Mouse (Mus musculus): ENCODE measurements around the gene Pip4k2b. TPM values are rescaled to one million over a fixed set of nuclear protein-coding genes. Genes with fewer than 3 reads are reported as not detected.
"Not testable (repeated sequence)": the region's sequence is repeated elsewhere in the genome, so short reads cannot be mapped to it uniquely, and the experiment has no call there.

Pip4k2b gene
- polyA plus RNA-seq, 1 experiment from 2014 or later = 0.65 TPM

DNA sequence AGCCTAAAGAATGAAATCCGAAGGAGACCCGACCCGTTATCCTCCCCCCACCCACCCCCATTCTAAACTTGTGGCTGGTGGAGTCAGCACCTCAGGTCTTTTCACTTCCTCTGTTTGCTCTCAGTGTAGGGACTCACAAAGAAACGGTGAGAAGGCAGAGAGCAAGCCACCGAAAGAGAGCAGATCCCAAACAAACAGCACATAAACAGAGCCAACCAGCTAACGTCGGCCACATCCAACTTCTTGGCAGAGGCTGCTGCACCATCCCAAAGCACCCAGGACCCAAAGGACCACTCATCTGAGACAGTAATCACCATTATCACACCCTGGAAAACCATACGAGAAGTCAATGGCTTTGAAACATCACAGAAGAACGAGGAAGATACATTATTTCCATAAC, 1.1 kb downstream of the Pip4k2b start:
- H3K4me1 ChIP-seq (ENCODE audit: control insufficient read depth, low read depth, low read length) = peaks cover 27% of the 10 kb centered on the region
- H3K27me3 ChIP-seq (ENCODE audit: control insufficient read depth, insufficient read depth, low read depth, low read length) = no peaks in the 10 kb centered on the region
- peak overlapping the region; percentile 85 for H3K4me3 ChIP-seq (ENCODE audit: low read depth, low read length)
- H3K4me2 ChIP-seq (ENCODE audit: low read depth, low read length) = peak overlapping the region; percentile 98
- H3K9me3 ChIP-seq (replicated peaks; ENCODE audit: control insufficient read depth, low read length) = no peaks in the 10 kb centered on the region
- 5% methylated on average over 9 of the region's 9 CpGs for WGBS (ENCODE audit: insufficient replicate concordance)
- H3K36me3 ChIP-seq (ENCODE audit: control insufficient read depth, insufficient read depth) = peaks cover 5% of the 10 kb centered on the region
- no peak for ATAC-seq (ENCODE audit: low read depth)
- peak overlapping the region; percentile 90 for H3K9ac ChIP-seq (ENCODE audit: low read depth, low read length)
- H3K27ac ChIP-seq (ENCODE audit: low read length) = 0 out of 2 replicates have a peak overlapping the region, but pooled peaks have one; percentile 6

DNA sequence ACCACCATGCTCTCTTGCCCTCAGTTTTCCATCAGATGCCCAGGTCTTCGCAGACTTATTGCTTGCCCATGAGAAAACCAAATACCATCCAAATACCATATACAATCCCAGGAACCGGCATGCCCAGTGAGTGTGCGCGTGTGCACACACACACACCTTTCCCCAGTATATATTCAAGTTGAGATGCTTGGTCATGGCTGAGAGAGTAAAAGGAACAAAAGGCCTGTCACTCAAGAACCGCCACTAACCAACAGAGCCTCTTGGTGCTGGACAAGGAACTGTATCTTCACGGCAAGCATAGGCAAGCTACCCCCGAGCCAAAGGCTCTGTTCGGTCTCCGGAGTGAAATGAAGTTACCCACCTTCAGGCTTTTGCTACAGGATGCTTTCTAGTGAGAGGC, 1.9 kb downstream of the Pip4k2b start:
- H3K9me3 ChIP-seq (replicated peaks; ENCODE audit: control insufficient read depth, low read length) = no peaks in the 10 kb centered on the region
- H3K36me3 ChIP-seq (ENCODE audit: control insufficient read depth, insufficient read depth) = peaks cover under 1% of the 10 kb centered on the region
- WGBS (ENCODE audit: insufficient replicate concordance) = 63% methylated on average over 9 of the region's 9 CpGs
- H3K4me1 ChIP-seq (ENCODE audit: control insufficient read depth, low read depth, low read length) = peaks cover 27% of the 10 kb centered on the region
- no peak overlapping the region for H3K9ac ChIP-seq (ENCODE audit: low read depth, low read length)
- H3K4me2 ChIP-seq (ENCODE audit: low read depth, low read length) = peak overlapping the region; percentile 98; the same call in 1 of the 2 replicates
- no peaks in the 10 kb centered on the region for H3K27me3 ChIP-seq (ENCODE audit: control insufficient read depth, insufficient read depth, low read depth, low read length)
- H3K4me3 ChIP-seq (ENCODE audit: low read depth, low read length) = peak overlapping the region; percentile 85; the same call in 1 of the 2 replicates
- no peak overlapping the region for H3K27ac ChIP-seq (ENCODE audit: low read length)
- ATAC-seq (ENCODE audit: low read depth) = no peak

DNA sequence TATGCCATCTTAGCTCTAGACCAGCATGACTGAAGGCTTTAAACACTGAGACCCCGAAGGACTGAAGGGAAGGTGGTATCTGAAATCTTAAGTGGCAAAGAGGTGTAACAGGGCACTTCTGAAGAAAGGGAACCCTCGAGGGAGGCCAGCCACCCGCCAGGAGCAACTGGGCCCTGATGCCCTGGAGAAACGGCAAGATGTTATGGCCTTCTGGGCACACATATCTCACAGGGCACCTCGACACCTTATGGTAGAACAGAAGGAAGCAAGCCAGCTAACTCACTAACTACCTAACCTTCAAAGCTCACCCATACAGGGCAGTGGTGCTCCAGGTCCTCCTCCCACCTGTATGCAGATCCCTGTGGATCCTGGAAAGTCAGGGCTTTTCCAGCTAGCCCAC, 2.3 kb downstream of the Pip4k2b start:
- ATAC-seq (ENCODE audit: low read depth) = no peak
- Histone ChIP-seq H3K27ac (ENCODE audit: low read length) (no peak overlapping the region), H3K4me1 (ENCODE audit: control insufficient read depth, low read depth, low read length) (peaks cover 27% of the 10 kb centered on the region), H3K4me3 (ENCODE audit: low read depth, low read length) (no peak overlapping the region), H3K36me3 (ENCODE audit: control insufficient read depth, insufficient read depth) (no peaks in the 10 kb centered on the region), H3K27me3 (ENCODE audit: control insufficient read depth, insufficient read depth, low read depth, low read length) (no peaks in the 10 kb centered on the region), H3K4me2 (ENCODE audit: low read depth, low read length) (no peak overlapping the region), H3K9me3 (replicated peaks; ENCODE audit: control insufficient read depth, low read length) (no peaks in the 10 kb centered on the region), H3K9ac (ENCODE audit: low read depth, low read length) (no peak overlapping the region)
- WGBS (ENCODE audit: insufficient replicate concordance) = 75% methylated on average over 5 of the region's 5 CpGs

GRCm38 (mm10) chr11:97740190-97740589, 4.3 kb downstream of the Pip4k2b start:
- no peak overlapping the region for H3K4me3 ChIP-seq (ENCODE audit: low read depth, low read length)
- WGBS (ENCODE audit: insufficient replicate concordance) = 52% methylated on average over 7 of the region's 7 CpGs
- H3K27ac ChIP-seq (ENCODE audit: low read length) = no peak overlapping the region
- H3K4me2 ChIP-seq (ENCODE audit: low read depth, low read length) = no peak overlapping the region
- no peaks in the 10 kb centered on the region for H3K27me3 ChIP-seq (ENCODE audit: control insufficient read depth, insufficient read depth, low read depth, low read length)
- peaks cover 22% of the 10 kb centered on the region for H3K4me1 ChIP-seq (ENCODE audit: control insufficient read depth, low read depth, low read length)
- H3K36me3 ChIP-seq (ENCODE audit: control insufficient read depth, insufficient read depth) = no peaks in the 10 kb centered on the region
- H3K9me3 ChIP-seq (replicated peaks; ENCODE audit: control insufficient read depth, low read length) = no peaks in the 10 kb centered on the region
- ATAC-seq (ENCODE audit: low read depth) = no peak
- no peak overlapping the region for H3K9ac ChIP-seq (ENCODE audit: low read depth, low read length)

DNA sequence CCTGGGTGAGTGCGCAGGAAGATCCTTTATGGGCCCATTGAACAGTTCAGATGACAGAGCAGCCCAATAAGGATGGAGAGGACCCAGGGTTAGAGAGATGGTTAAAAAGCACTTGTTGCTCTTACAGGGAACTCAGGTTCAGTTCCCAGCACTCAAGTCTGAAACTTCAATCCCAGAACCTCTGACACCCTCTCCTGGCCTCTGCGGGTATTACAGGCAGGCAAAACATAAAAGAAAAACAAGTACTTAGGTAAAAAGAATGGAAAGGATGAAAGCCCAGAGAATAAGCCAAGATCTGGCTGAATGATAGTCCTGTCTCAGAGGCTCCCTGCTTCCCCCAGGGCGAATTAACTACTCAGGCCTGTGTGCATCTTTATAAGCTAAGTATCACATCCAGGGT, 5.3 kb downstream of the Pip4k2b start:
- Histone ChIP-seq H3K4me2 (ENCODE audit: low read depth, low read length) (no peak overlapping the region), H3K4me1 (ENCODE audit: control insufficient read depth, low read depth, low read length) (peaks cover 21% of the 10 kb centered on the region), H3K9me3 (replicated peaks; ENCODE audit: control insufficient read depth, low read length) (no peaks in the 10 kb centered on the region), H3K36me3 (ENCODE audit: control insufficient read depth, insufficient read depth) (no peaks in the 10 kb centered on the region), H3K27ac (ENCODE audit: low read length) (no peak overlapping the region), H3K9ac (ENCODE audit: low read depth, low read length) (no peak overlapping the region), H3K27me3 (ENCODE audit: control insufficient read depth, insufficient read depth, low read depth, low read length) (no peaks in the 10 kb centered on the region), H3K4me3 (ENCODE audit: low read depth, low read length) (no peak overlapping the region)
- WGBS (ENCODE audit: insufficient replicate concordance) = 78% methylated on average over 3 of the region's 3 CpGs
- ATAC-seq (ENCODE audit: low read depth) = no peak

GRCm38 (mm10) chr11:97738703-97739102, 5.8 kb downstream of the Pip4k2b start:
- no peaks in the 10 kb centered on the region for H3K27me3 ChIP-seq (ENCODE audit: control insufficient read depth, insufficient read depth, low read depth, low read length)
- H3K36me3 ChIP-seq (ENCODE audit: control insufficient read depth, insufficient read depth) = no peaks in the 10 kb centered on the region
- H3K4me3 ChIP-seq (ENCODE audit: low read depth, low read length) = no peak overlapping the region
- WGBS (ENCODE audit: insufficient replicate concordance) = 56% methylated on average over 6 of the region's 6 CpGs
- ATAC-seq (ENCODE audit: low read depth) = no peak
- no peak overlapping the region for H3K9ac ChIP-seq (ENCODE audit: low read depth, low read length)
- peaks cover 17% of the 10 kb centered on the region for H3K4me1 ChIP-seq (ENCODE audit: control insufficient read depth, low read depth, low read length)
- H3K9me3 ChIP-seq (replicated peaks; ENCODE audit: control insufficient read depth, low read length) = no peaks in the 10 kb centered on the region
- no peak overlapping the region for H3K27ac ChIP-seq (ENCODE audit: low read length)
- no peak overlapping the region for H3K4me2 ChIP-seq (ENCODE audit: low read depth, low read length)

DNA sequence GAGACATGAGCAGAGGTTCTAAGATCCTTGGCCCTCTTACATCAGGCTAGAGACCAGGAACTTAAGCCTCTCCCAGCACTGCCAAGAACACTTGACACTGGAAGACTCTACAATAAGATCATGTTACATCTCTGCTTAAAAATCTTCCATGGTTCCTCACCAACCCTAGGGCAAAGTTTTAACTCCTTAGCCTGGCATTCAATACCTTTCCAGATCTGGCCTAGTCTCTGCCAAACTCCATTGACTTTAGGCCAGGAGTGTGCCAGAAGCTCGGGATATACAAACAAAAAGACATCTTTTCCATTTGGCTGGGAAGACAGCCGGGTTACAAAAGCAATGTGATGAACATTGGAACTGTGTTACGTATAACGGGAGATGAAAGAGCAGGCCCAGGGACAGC, 6.9 kb downstream of the Pip4k2b start:
- Histone ChIP-seq H3K9me3 (replicated peaks; ENCODE audit: control insufficient read depth, low read length) (no peaks in the 10 kb centered on the region), H3K4me1 (ENCODE audit: control insufficient read depth, low read depth, low read length) (peaks cover 7% of the 10 kb centered on the region), H3K36me3 (ENCODE audit: control insufficient read depth, insufficient read depth) (no peaks in the 10 kb centered on the region), H3K27ac (ENCODE audit: low read length) (no peak overlapping the region), H3K4me3 (ENCODE audit: low read depth, low read length) (no peak overlapping the region), H3K4me2 (ENCODE audit: low read depth, low read length) (no peak overlapping the region), H3K27me3 (ENCODE audit: control insufficient read depth, insufficient read depth, low read depth, low read length) (no peaks in the 10 kb centered on the region), H3K9ac (ENCODE audit: low read depth, low read length) (no peak overlapping the region)
- no peak for ATAC-seq (ENCODE audit: low read depth)
- 66% methylated on average over 4 of the region's 4 CpGs for WGBS (ENCODE audit: insufficient replicate concordance)

DNA sequence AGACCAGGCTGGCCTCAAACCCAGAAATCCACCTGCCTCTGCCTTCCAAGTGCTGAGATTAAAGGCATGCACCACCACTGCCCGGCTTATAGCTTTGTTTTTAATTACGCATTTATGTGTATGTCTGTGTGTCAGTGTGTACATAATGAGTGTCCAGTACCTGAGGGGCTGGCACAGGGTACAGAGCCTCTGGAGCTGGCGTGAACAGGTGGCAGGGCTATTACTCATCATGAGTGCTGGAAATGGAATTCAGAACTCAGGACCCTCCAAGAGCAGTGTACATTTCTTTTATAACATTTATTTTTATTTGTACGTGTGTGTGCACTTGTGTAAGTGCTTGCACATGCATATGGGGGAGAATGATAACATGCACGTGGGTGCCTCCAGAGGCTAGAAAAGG, 7.9 kb downstream of the Pip4k2b start:
- Histone ChIP-seq H3K4me2 (ENCODE audit: low read depth, low read length) (no peak overlapping the region), H3K4me3 (ENCODE audit: low read depth, low read length) (no peak overlapping the region), H3K9me3 (replicated peaks; ENCODE audit: control insufficient read depth, low read length) (no peaks in the 10 kb centered on the region), H3K27me3 (ENCODE audit: control insufficient read depth, insufficient read depth, low read depth, low read length) (no peaks in the 10 kb centered on the region), H3K4me1 (ENCODE audit: control insufficient read depth, low read depth, low read length) (peaks cover 7% of the 10 kb centered on the region), H3K9ac (ENCODE audit: low read depth, low read length) (no peak overlapping the region), H3K27ac (ENCODE audit: low read length) (no peak overlapping the region), H3K36me3 (ENCODE audit: control insufficient read depth, insufficient read depth) (no peaks in the 10 kb centered on the region)
- WGBS (ENCODE audit: insufficient replicate concordance) = 68% methylated on average over 5 of the region's 5 CpGs
- no peak for ATAC-seq (ENCODE audit: low read depth)

- H3K4me2 ChIP-seq (ENCODE audit: low read depth, low read length); ATAC-seq (ENCODE audit: low read depth); H3K4me1 ChIP-seq (ENCODE audit: control insufficient read depth, low read depth, low read length); H3K9me3 ChIP-seq (replicated peaks; ENCODE audit: control insufficient read depth, low read length); H3K27me3 ChIP-seq (ENCODE audit: control insufficient read depth, insufficient read depth, low read depth, low read length); H3K27ac ChIP-seq (ENCODE audit: low read length); H3K4me3 ChIP-seq (ENCODE audit: low read depth, low read length); H3K36me3 ChIP-seq (ENCODE audit: control insufficient read depth, insufficient read depth); H3K9ac ChIP-seq (ENCODE audit: low read depth, low read length): not testable (repeated sequence)
- 54% methylated on average over 5 of the region's 5 CpGs for WGBS (ENCODE audit: insufficient replicate concordance)
Observed at GRCm38 (mm10) chr11:97734810-97735209, 9.7 kb downstream of the Pip4k2b start.

Measured in liver, embryonic 16.5 days (tissue).